Mouse (Mus musculus) megakaryocyte-erythroid progenitor cell, adult 5-6 weeks (primary cell): ENCODE measurements around the gene Rprd1b. TPM values are rescaled to one million over a fixed set of nuclear protein-coding genes. Genes with fewer than 3 reads are reported as not detected.
A peak's percentile ranks its signal among the peaks of the same experiment; 100 is the strongest.

ENCODE experiments used
- ATAC-seq: replicated peaks from 2 replicates; pipeline ENCODE4 v1.8.0; 2016; ENCODE audit warnings: mild to moderate bottlenecking, inconsistent platforms; ENCODE audit not compliant: severe bottlenecking, poor library complexity, low FRiP score, low TSS enrichment
- total RNA-seq, 2 experiments: library from RNA; stranded (forward) in 1 of 2; stranded (reverse) in 1 of 2; fragments of 200-1000, 215-1000 nt in 1 of 2; fragments of >200 nt in 1 of 2; fragmentation: Nextera tagmentation in 1 of 2; gene quantifications; 2 replicates each; pipeline ENCODE4 v1.2.3; 2014 to 2017

Gene Rprd1b
- total RNA-seq, 2 experiments from 2014 or later, result 21.6 to 41.1 TPM

DNA sequence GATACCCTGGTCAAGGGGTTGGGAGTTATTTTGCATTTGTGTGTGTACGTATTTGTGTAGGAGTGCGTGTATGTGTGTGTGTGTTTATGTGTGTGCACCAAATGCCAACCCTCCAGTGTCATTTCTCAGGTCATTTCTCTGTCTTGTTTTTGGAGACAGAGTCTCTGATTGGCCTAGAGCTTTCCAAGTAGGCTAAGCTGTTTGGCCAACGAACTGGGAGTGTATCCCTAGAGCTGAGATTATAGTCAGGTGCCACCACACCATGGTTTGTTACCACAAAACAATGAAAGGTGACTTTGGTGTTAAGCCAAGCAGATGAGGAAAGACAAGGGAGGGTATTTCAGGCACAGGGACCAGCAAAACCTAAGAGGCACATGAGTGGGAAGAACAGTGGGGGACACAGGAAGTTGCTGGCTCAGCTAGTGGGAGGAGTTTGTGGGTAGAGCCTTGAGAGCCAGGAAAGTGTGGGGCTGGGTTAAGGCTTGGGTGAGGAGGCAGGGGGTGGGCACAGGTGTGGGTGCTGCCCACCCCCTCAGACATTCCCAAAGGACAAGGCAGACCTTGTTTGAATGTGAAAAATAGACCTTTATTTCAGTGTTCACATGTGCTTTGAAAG is 87.6 kb downstream of the Rprd1b start:
- ATAC-seq, result no peak

GRCm38 (mm10) chr2:158116653-158117052 is 88.4 kb downstream of the Rprd1b start:
- peak; percentile 70 for ATAC-seq

DNA sequence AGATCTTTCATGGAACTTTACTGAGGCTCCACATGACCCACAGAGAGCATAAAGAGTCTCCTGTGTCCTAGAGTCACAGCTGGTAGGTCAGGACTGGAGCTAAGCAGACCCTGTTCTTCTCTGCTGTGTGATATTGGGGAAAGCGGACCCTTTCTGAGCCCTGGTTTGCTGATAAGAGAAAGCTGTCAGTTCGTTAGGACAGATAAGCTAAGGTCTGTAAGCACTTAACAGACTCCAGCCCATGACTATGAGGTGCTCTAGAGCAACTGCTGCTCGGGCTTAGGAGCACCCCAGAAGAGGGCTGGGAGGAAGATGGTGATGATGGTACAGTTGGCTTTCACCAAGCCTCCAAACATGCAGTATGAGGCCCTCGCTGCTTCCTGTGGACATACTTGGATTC is 90.8 kb downstream of the Rprd1b start:
- no peak for ATAC-seq

DNA sequence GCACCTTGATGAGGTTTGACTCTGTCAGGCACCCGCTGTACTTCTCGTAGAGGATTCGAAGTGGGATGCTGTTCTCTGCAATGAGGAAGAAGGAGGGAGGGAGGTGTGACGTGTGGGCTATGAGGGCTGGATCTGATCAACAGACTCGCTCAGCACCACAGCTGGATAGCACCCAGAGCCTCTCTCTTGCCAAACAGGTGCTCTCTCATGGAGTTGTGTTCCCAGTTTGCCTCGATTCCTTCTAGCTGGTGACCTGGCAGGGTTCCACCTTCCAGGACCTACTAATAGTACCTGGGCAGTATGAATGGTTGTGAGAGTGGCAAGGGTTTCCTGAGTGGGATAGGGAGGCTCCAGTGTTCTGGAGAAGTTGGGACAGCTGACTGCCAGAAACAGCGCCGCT is 91.9 kb downstream of the Rprd1b start:
- ATAC-seq, result no peak

DNA sequence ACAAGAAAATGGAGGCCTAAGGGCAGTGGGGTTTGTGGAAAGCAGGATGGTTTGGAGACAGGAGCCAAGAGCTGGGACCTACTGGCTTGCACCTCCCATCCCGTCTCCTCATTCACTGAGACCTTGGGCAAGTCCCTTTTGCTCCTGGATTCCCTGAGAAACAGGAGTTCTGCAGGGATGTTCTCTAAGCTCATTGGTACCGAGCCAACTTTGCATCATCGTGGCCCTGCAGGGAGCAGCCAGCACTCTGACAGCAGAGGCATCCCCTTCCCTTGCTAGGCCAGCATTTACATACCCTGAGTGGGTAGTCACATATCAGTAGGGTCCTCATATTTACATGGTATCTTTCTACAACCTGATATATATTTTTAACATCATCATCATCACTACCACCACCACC is 92.6 kb downstream of the Rprd1b start:
- ATAC-seq, result no peak

GRCm38 (mm10) chr2:158121645-158122326 is 93.5 kb downstream of the Rprd1b start:
- no peak for ATAC-seq

DNA sequence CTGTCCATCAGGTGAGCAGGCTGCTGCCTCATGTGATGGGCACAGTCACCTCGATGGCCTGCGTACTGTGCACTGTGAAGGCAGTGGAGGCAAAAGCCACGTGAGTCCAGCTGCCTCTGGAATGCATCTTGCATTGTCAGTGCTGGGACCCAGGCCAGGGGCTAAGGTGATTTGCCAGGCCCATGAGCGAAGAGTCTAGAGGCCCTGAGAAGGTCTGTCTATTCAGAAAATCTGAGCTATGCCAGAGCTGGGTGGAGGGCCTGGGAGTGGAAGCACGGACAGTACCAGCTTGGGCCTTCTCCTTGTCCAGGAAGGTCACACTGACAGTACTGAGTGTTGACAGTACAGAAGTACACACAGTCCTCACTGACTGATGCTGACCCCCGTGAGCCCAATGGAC is 94.5 kb downstream of the Rprd1b start:
- no peak for ATAC-seq

DNA sequence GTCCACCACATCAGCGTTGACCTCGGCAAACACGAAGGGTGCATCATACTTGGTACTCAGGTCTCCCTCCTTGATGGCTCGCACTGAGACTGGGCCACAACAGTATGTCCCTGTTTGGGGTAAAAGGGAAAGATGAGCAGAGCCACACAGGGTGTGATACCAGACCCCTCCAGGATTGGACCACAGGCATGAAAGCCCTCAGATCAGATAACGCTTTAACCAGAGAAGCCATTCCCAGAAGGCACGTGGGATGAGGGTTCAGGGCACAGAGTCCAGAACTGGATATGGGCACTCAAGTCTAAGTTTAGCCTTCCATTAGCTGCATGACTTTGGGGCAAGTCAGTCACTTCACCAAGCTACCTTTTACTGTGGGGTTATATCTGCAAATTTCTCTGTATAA is 98.9 kb downstream of the Rprd1b start:
- no peak for ATAC-seq

GRCm38 (mm10) chr2:158127872-158128271 is 99.6 kb downstream of the Rprd1b start:
- ATAC-seq, result no peak

DNA sequence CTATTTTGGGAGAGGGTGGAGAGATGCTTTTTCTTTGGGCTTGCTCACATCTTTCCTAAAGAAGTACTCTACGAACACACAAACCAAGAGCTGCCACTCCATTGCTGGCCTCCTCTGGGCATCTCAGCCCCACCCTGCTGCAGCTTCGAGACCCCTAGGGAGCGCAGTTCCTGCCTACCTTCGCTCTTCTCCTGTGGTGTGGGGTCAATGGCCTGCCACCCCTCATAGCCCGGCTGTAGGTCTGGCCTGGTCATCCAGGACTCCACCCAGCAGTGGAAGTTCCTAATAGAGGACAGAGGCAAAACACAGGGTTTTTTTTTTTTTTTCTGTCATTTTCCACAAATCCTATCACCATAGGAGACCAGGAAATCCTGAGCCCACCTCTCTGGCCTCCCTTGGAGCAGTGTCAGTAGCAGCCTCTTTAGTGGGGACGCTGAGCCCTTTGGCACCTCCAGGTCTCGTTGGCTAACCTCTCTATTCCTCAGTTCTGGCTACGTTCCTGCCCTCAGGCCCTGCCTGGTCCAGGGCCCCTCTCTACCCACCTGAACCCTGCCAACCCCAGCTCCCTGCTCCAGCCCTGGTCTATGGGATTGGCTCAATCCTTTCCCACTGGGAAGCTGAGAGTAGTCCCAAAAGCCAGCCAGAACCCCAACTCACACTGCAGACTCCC is 100.3 kb downstream of the Rprd1b start:
- ATAC-seq, result no peak

GRCm38 (mm10) chr2:158129291-158130002 is 101.2 kb downstream of the Rprd1b start:
- ATAC-seq, result no peak

- no peak for ATAC-seq
Measured at GRCm38 (mm10) chr2:158130391-158130986, 102.2 kb downstream of the Rprd1b start.

- no peak for ATAC-seq
Measured at GRCm38 (mm10) chr2:158131197-158131835, 103.0 kb downstream of the Rprd1b start.

- ATAC-seq, result no peak
Measured at GRCm38 (mm10) chr2:158132320-158132719, 104.0 kb downstream of the Rprd1b start.

DNA sequence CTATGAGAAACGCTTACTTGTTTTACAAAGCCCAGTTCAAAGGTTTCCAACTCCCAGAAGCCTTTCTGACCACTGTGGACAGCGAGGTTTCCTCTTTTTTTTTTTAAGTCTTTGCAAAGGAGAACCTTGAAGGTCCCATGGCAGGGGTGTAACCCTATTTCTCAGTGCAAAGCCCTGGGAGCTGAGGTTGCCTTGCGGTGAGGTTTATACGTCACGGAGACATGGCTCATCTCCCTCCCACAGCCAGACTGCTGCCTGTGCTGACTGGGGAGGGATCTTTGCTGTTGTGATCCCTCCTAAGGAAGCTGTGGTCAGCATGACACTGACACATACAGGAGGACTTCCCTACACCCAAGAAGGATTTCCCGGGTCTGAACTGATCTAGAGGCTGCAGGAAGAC is 104.8 kb downstream of the Rprd1b start:
- peak; percentile 52 for ATAC-seq

DNA sequence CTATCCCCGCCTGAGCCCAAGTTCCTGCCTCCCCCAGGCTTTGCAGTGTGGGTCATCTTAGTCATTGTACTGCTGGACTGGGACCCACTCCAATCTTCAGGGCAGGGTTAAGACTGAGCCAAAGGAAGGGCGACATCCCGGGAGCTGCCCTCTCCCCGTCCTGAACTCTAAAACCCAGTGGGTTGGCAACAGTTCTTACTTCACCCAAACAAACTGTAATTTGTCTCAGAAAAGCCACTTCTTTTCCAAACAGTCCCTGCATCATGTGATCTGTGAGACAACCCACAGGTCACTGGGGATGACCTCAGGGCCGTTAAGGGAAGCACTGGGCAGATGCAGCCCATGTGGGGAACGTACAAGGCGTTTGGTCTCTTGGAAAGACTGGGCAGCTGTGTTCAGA is 107.9 kb downstream of the Rprd1b start:
- ATAC-seq, result no peak

GRCm38 (mm10) chr2:158137771-158138170 is 109.5 kb downstream of the Rprd1b start:
- no peak for ATAC-seq

GRCm38 (mm10) chr2:158138778-158139177 is 110.5 kb downstream of the Rprd1b start:
- ATAC-seq, result no peak

- ATAC-seq, result no peak
Measured at GRCm38 (mm10) chr2:158139628-158140027, 111.3 kb downstream of the Rprd1b start.
